Mouse (Mus musculus) layer of hippocampus, postnatal 25 days (tissue): ENCODE results near the gene Ptpre. TPM values are rescaled to one million over a fixed set of nuclear protein-coding genes. Genes with fewer than 3 reads are reported as not detected.
"Not testable (repeated sequence)": the region's sequence is repeated elsewhere in the genome, so short reads cannot be mapped to it uniquely, and the experiment has no call there.

ENCODE experiments used
- DNase-seq, 2 experiments: peaks; one replicate each; pipeline ENCODE4 v3.0.0; 2022; ENCODE audit warnings: mixed read lengths in 2 of 2, low spot score in 1 of 2; ENCODE audit errors: extremely low spot score in 1 of 2
- total RNA-seq, 2 experiments: library from RNA; stranded (reverse); gene quantifications; 2 replicates each; pipeline ENCODE4 v1.2.3; 2021

Gene Ptpre
- 10 to 100 TPM; 47.4 to 59.0 TPM for total RNA-seq

GRCm38 (mm10) chr7:135537341-135537901, at the start of gene Ptpre:
Gene Ptpre (plus strand): TSS chr7:135537481.
- DNase-seq, result peak; percentile 84 to 87

- DNase-seq, result peak in 1 of 2 experiments; percentile 37
Observed at GRCm38 (mm10) chr7:135488214-135488810, 49.0 kb upstream of the Ptpre start.

GRCm38 (mm10) chr7:135489724-135490499, 47.4 kb upstream of the Ptpre start:
- DNase-seq, result no peak

- DNase-seq, result no peak
Observed at GRCm38 (mm10) chr7:135490500-135490886, 46.8 kb upstream of the Ptpre start.

GRCm38 (mm10) chr7:135495303-135495702, 42.0 kb upstream of the Ptpre start:
- no peak for DNase-seq

GRCm38 (mm10) chr7:135498565-135499186, 38.6 kb upstream of the Ptpre start:
- DNase-seq, result no peak

GRCm38 (mm10) chr7:135499403-135499802, 37.9 kb upstream of the Ptpre start:
- DNase-seq, result no peak

GRCm38 (mm10) chr7:135506506-135506905, 30.8 kb upstream of the Ptpre start:
- DNase-seq, result not testable (repeated sequence)

- no peak for DNase-seq
Observed at GRCm38 (mm10) chr7:135508602-135509001, 28.7 kb upstream of the Ptpre start.

GRCm38 (mm10) chr7:135509272-135509671, 28.0 kb upstream of the Ptpre start:
- no peak for DNase-seq

GRCm38 (mm10) chr7:135510431-135510830, 26.9 kb upstream of the Ptpre start:
- no peak for DNase-seq

- no peak for DNase-seq
Observed at GRCm38 (mm10) chr7:135511723-135512122, 25.6 kb upstream of the Ptpre start.

- no peak for DNase-seq
Observed at GRCm38 (mm10) chr7:135517191-135517590, 20.1 kb upstream of the Ptpre start.

- DNase-seq, result no peak
Observed at GRCm38 (mm10) chr7:135520241-135520640, 17.0 kb upstream of the Ptpre start.

GRCm38 (mm10) chr7:135521755-135522512, 15.3 kb upstream of the Ptpre start:
- DNase-seq, result no peak

- DNase-seq, result no peak
Observed at GRCm38 (mm10) chr7:135523981-135524380, 13.3 kb upstream of the Ptpre start.

- DNase-seq, result no peak
Observed at GRCm38 (mm10) chr7:135524424-135524967, 12.8 kb upstream of the Ptpre start.

GRCm38 (mm10) chr7:135526574-135527152, 10.6 kb upstream of the Ptpre start:
- no peak for DNase-seq

GRCm38 (mm10) chr7:135527169-135527568, 10.1 kb upstream of the Ptpre start:
- DNase-seq, result no peak

GRCm38 (mm10) chr7:135528515-135528914, 8.8 kb upstream of the Ptpre start, which contains the start of gene Clrn3:
Gene Clrn3 (minus strand): TSS chr7:135528654.
- no peak for DNase-seq
